Mouse (Mus musculus) G1E (cell line): ENCODE measurements around the gene Mknk1. TPM values are rescaled to one million over a fixed set of nuclear protein-coding genes. Genes with fewer than 3 reads are reported as not detected.

Source experiments
- ATAC-seq: 2 replicates; pipeline ENCODE4 v1.8.0; 2016; ENCODE audit warnings: mild to moderate bottlenecking; ENCODE audit not compliant: insufficient number of reproducible peaks, poor library complexity, low FRiP score, severe bottlenecking; ENCODE audit errors: extremely low read depth
- DNase-seq: peaks from one replicate; pipeline ENCODE4 v3.0.0; 2012; ENCODE audit warnings: low spot score
- H3K27me3 ChIP-seq: 2 replicates; pipeline ENCODE4 v1.6.1; 2012; ENCODE audit warnings: mild to moderate bottlenecking, low read length, inconsistent platforms; ENCODE audit not compliant: insufficient read depth
- H3K36me3 ChIP-seq: replicated peaks from 2 replicates; pipeline ENCODE3; 2012; ENCODE audit warnings: mild to moderate bottlenecking, inconsistent platforms
- H3K4me1 ChIP-seq: 2 replicates; pipeline ENCODE4 v1.6.1; 2012; ENCODE audit warnings: low read depth, low read length, inconsistent platforms, mixed read lengths; ENCODE audit not compliant: insufficient read depth
- H3K4me3 ChIP-seq: 2 replicates; pipeline ENCODE4 v1.5.1; 2012; ENCODE audit warnings: low read depth, mild to moderate bottlenecking, inconsistent platforms, low read length, moderate library complexity, mixed read lengths
- H3K9me3 ChIP-seq: replicated peaks from 2 replicates; pipeline ENCODE4 v1.6.1; 2012; ENCODE audit warnings: inconsistent platforms
- CTCF ChIP-seq: IDR thresholded peaks from 2 replicates; pipeline ENCODE4 v1.5.1; 2012; ENCODE audit warnings: low read depth, low read length, inconsistent platforms, mixed read lengths
- GATA1 ChIP-seq: IDR thresholded peaks from 2 replicates; pipeline ENCODE4 v1.6.1; 2012; ENCODE audit warnings: borderline replicate concordance, low read length, inconsistent platforms, mixed read lengths
- GATA2 ChIP-seq: IDR thresholded peaks from 2 replicates; pipeline ENCODE4 v1.6.1; 2012; ENCODE audit warnings: low read depth, low read length, inconsistent platforms, borderline replicate concordance
- POLR2AphosphoS5 ChIP-seq: IDR thresholded peaks from 2 replicates; pipeline ENCODE4 v1.6.1; 2012; ENCODE audit warnings: low read depth, low read length, inconsistent platforms; ENCODE audit not compliant: insufficient replicate concordance
- TAL1 ChIP-seq: conservative IDR thresholded peaks from 2 replicates; pipeline ENCODE4 v1.6.1; 2012; ENCODE audit warnings: low read depth, low read length, inconsistent platforms, mixed read lengths
- polyA plus RNA-seq: library from polyadenylated mRNA; stranded (reverse); fragments of >175 nt; gene quantifications from 2 replicates; pipeline ENCODE4 v1.2.3, GENCODE M21; 2012
- total RNA-seq, 2 experiments: library from RNA; stranded (forward) in 1 of 2; stranded (reverse) in 1 of 2; fragments of 200-1000 nt in 1 of 2; fragments of >200 nt in 1 of 2; fragmentation: Nextera tagmentation in 1 of 2; gene quantifications; 2 replicates each; pipeline ENCODE4 v1.2.3; 2014 to 2017

Mknk1 gene
- total and polyA plus RNA-seq, 3 experiments: 39.8 to 111 (median 86.9) TPM

- no peaks in the 10 kb centered on the region for H3K9me3 ChIP-seq
- peaks cover 61% of the 10 kb centered on the region for H3K36me3 ChIP-seq
- H3K4me1 ChIP-seq: peaks cover 41% of the 10 kb centered on the region
- DNase-seq (no peak), ATAC-seq (no peak)
- H3K27me3 ChIP-seq: no peaks in the 10 kb centered on the region
- peak overlapping the region; percentile 86; the same call in 1 of the 2 replicates for H3K4me3 ChIP-seq
- no peak for TF ChIP-seq GATA1
- TF ChIP-seq TAL1: no peak
- no peak for TF ChIP-seq POLR2AphosphoS5
- no peak for TF ChIP-seq GATA2
- TF ChIP-seq CTCF: no peak
Observed at GRCm38 (mm10) chr4:115838196-115838595, 802 bp upstream of the Mknk1 start.

GRCm38 (mm10) chr4:115839956-115840355 is 958 bp downstream of the Mknk1 start:
- H3K4me3 ChIP-seq: peak overlapping the region; percentile 86
- no peaks in the 10 kb centered on the region for H3K9me3 ChIP-seq
- peaks cover 52% of the 10 kb centered on the region for H3K4me1 ChIP-seq
- no peaks in the 10 kb centered on the region for H3K27me3 ChIP-seq
- TF ChIP-seq CTCF (no peak), GATA1 (no peak), GATA2 (no peak), POLR2AphosphoS5 (no peak), TAL1 (no peak)
- peaks cover 61% of the 10 kb centered on the region for H3K36me3 ChIP-seq
- DNase-seq: no peak
- ATAC-seq: no peak

- Histone ChIP-seq H3K36me3 (peaks cover 62% of the 10 kb centered on the region), H3K4me1 (peaks cover 61% of the 10 kb centered on the region)
- TF ChIP-seq POLR2AphosphoS5 (no peak), GATA2 (no peak), TAL1 (no peak), CTCF (no peak), GATA1 (no peak)
Observed at GRCm38 (mm10) chr4:115840842-115841241, 1.8 kb downstream of the Mknk1 start.

GRCm38 (mm10) chr4:115846656-115847055 is 7.7 kb downstream of the Mknk1 start:
- Histone ChIP-seq H3K4me1 (peaks cover 79% of the 10 kb centered on the region), H3K9me3 (no peaks in the 10 kb centered on the region), H3K36me3 (peaks cover 89% of the 10 kb centered on the region), H3K4me3 (no peak overlapping the region), H3K27me3 (no peaks in the 10 kb centered on the region)
- ATAC-seq (no peak), DNase-seq (no peak)
- TF ChIP-seq GATA1 (no peak), GATA2 (no peak), POLR2AphosphoS5 (no peak), TAL1 (no peak), CTCF (no peak)

More at GRCm38 (mm10) chr4:115840842-115841241, 1.8 kb downstream of the Mknk1 start:
- DNase-seq: no peak
- Histone ChIP-seq H3K27me3 (no peaks in the 10 kb centered on the region), H3K9me3 (no peaks in the 10 kb centered on the region), H3K4me3 (no peak overlapping the region; the same call in 1 of the 2 replicates)
- ATAC-seq: no peak

- TF ChIP-seq POLR2AphosphoS5 (no peak), TAL1 (no peak), GATA2 (no peak), GATA1 (no peak), CTCF (no peak)
- H3K27me3 ChIP-seq: no peaks in the 10 kb centered on the region
- no peak for DNase-seq
- H3K4me1 ChIP-seq: peaks cover 79% of the 10 kb centered on the region
- H3K36me3 ChIP-seq: peaks cover 89% of the 10 kb centered on the region
- no peak overlapping the region; the same call in 1 of the 2 replicates for H3K4me3 ChIP-seq
- no peaks in the 10 kb centered on the region for H3K9me3 ChIP-seq
- ATAC-seq: no peak; the same call in 1 of the 2 replicates
Observed at GRCm38 (mm10) chr4:115847377-115847776, 8.4 kb downstream of the Mknk1 start.

GRCm38 (mm10) chr4:115848083-115848482 is 9.1 kb downstream of the Mknk1 start:
- H3K9me3 ChIP-seq: no peaks in the 10 kb centered on the region
- no peaks in the 10 kb centered on the region for H3K27me3 ChIP-seq
- peak; percentile 9 for ATAC-seq
- peaks cover 91% of the 10 kb centered on the region for H3K36me3 ChIP-seq
- no peak overlapping the region; the same call in 1 of the 2 replicates for H3K4me3 ChIP-seq
- no peak for TF ChIP-seq GATA2
- no peak for TF ChIP-seq GATA1
- TF ChIP-seq CTCF: no peak
- no peak for TF ChIP-seq POLR2AphosphoS5
- no peak for TF ChIP-seq TAL1
- no peak for DNase-seq
- peaks cover 77% of the 10 kb centered on the region for H3K4me1 ChIP-seq
